Mouse (Mus musculus) embryo, embryonic 9.5 days (tissue): ENCODE data around the gene Suox.
"Not testable (repeated sequence)": the region's sequence is repeated elsewhere in the genome, so short reads cannot be mapped to it uniquely, and the experiment has no call there.

Source experiments
- DNase-seq: peaks from one replicate; pipeline ENCODE4 v3.0.0-alpha.2; 2017; ENCODE audit errors: extremely low spot score

The Suox gene

GRCm38 (mm10) chr10:128673763-128674468 is at the start of gene Suox:
Suox (minus strand) TSS chr10:128674073.
- peak; percentile 96 for DNase-seq

GRCm38 (mm10) chr10:128715559-128716537 is 42.0 kb upstream of the Suox start:
- no peak for DNase-seq

GRCm38 (mm10) chr10:128711318-128711717 is 37.4 kb upstream of the Suox start:
- not testable (repeated sequence) for DNase-seq

- DNase-seq: no peak
These were observed 31.4 kb upstream of the Suox start for GRCm38 (mm10) chr10:128705317-128705693.

- DNase-seq: peak; percentile 95
These were observed 30.8 kb upstream of the Suox start, which contains the start of gene Cdk2 for GRCm38 (mm10) chr10:128704491-128705316. Cdk2 (minus strand) TSS chr10:128705031.

- DNase-seq: peak; percentile 12
These were observed 30.0 kb upstream of the Suox start, which contains the start of gene Pmel for GRCm38 (mm10) chr10:128703895-128704294. Pmel (plus strand) TSS chr10:128704195.

GRCm38 (mm10) chr10:128702328-128703007 is 28.6 kb upstream of the Suox start:
- no peak for DNase-seq

GRCm38 (mm10) chr10:128700712-128701111 is 26.8 kb upstream of the Suox start:
- no peak for DNase-seq

- DNase-seq: no peak
These were observed 25.7 kb upstream of the Suox start for GRCm38 (mm10) chr10:128699611-128700010.

- no peak for DNase-seq
These were observed 25.1 kb upstream of the Suox start for GRCm38 (mm10) chr10:128699006-128699405.

- DNase-seq: no peak
These were observed 23.3 kb upstream of the Suox start for GRCm38 (mm10) chr10:128697072-128697725.

- DNase-seq: peak; percentile 97
These were observed 22.3 kb upstream of the Suox start, which contains the start of gene Rab5b for GRCm38 (mm10) chr10:128695992-128696807. Rab5b (minus strand) TSS chr10:128696264.

- no peak for DNase-seq
These were observed 21.6 kb upstream of the Suox start for GRCm38 (mm10) chr10:128695411-128695991.

GRCm38 (mm10) chr10:128674469-128675008 is 666 bp upstream of the Suox start:
- peak; percentile 47 for DNase-seq

- no peak for DNase-seq
These were observed 2.7 kb downstream of the Suox start for GRCm38 (mm10) chr10:128671148-128671547.

GRCm38 (mm10) chr10:128668790-128669672 is 4.8 kb downstream of the Suox start:
- peak; percentile 72 for DNase-seq

GRCm38 (mm10) chr10:128665806-128666205 is 8.1 kb downstream of the Suox start:
- no peak for DNase-seq

GRCm38 (mm10) chr10:128665307-128665706 is 8.6 kb downstream of the Suox start:
- no peak for DNase-seq
